Mouse (Mus musculus) thymus, postnatal 14 days (tissue): ENCODE results near the gene Tbcd.

Experiments
- DNase-seq: peaks from one replicate; pipeline ENCODE4 v3.0.0; 2021

Tbcd gene

GRCm38 (mm10) chr11:121605604-121606003 is 153.9 kb downstream of the Tbcd start:
- DNase-seq: no peak

- DNase-seq: no peak
Observed at GRCm38 (mm10) chr11:121610976-121611375, 159.2 kb downstream of the Tbcd start.

GRCm38 (mm10) chr11:121615961-121616485 is 164.3 kb downstream of the Tbcd start:
- DNase-seq: no peak

GRCm38 (mm10) chr11:121616501-121616900 is 164.8 kb downstream of the Tbcd start:
- no peak for DNase-seq

- no peak for DNase-seq
Observed at GRCm38 (mm10) chr11:121617371-121617770, 165.6 kb downstream of the Tbcd start.

- no peak for DNase-seq
Observed at GRCm38 (mm10) chr11:121625007-121625406, 173.3 kb downstream of the Tbcd start.

- no peak for DNase-seq
Observed at GRCm38 (mm10) chr11:121627521-121627920, 175.8 kb downstream of the Tbcd start.

- DNase-seq: no peak
Observed at GRCm38 (mm10) chr11:121629529-121629928, 177.8 kb downstream of the Tbcd start.

GRCm38 (mm10) chr11:121630406-121630805 is 178.7 kb downstream of the Tbcd start:
- DNase-seq: no peak

- no peak for DNase-seq
Observed at GRCm38 (mm10) chr11:121631410-121631809, 179.7 kb downstream of the Tbcd start.

GRCm38 (mm10) chr11:121636646-121637045 is 184.9 kb downstream of the Tbcd start:
- DNase-seq: no peak

- DNase-seq: no peak
Observed at GRCm38 (mm10) chr11:121641501-121642145, 189.9 kb downstream of the Tbcd start.

GRCm38 (mm10) chr11:121645394-121645793 is 193.6 kb downstream of the Tbcd start:
- no peak for DNase-seq

GRCm38 (mm10) chr11:121647321-121647720 is 195.6 kb downstream of the Tbcd start:
- DNase-seq: no peak

- DNase-seq: no peak
Observed at GRCm38 (mm10) chr11:121648166-121648565, 196.4 kb downstream of the Tbcd start.

GRCm38 (mm10) chr11:121649900-121650299 is 198.2 kb downstream of the Tbcd start:
- no peak for DNase-seq

GRCm38 (mm10) chr11:121650668-121651067 is 198.9 kb downstream of the Tbcd start:
- DNase-seq: no peak

- DNase-seq: no peak
Observed at GRCm38 (mm10) chr11:121651556-121651955, 199.8 kb downstream of the Tbcd start.

- DNase-seq: no peak
Observed at GRCm38 (mm10) chr11:121651983-121652382, 200.2 kb downstream of the Tbcd start.

GRCm38 (mm10) chr11:121652547-121653305 is 201.0 kb downstream of the Tbcd start:
- peak; percentile 81 for DNase-seq

GRCm38 (mm10) chr11:121653631-121654030 is 201.9 kb downstream of the Tbcd start:
- DNase-seq: no peak

- no peak for DNase-seq
Observed at GRCm38 (mm10) chr11:121654406-121654945, 202.7 kb downstream of the Tbcd start.

- peak; percentile 27 for DNase-seq
Observed at GRCm38 (mm10) chr11:121655166-121655806, 203.5 kb downstream of the Tbcd start.
